Mouse (Mus musculus): ENCODE results near the gene Hoxa2. TPM values are rescaled to one million over a fixed set of nuclear protein-coding genes. Genes with fewer than 3 reads are reported as not detected.

Hoxa2 gene
- total and polyA plus RNA-seq, 3 experiments: 0.26 TPM; not detected in 2

DNA sequence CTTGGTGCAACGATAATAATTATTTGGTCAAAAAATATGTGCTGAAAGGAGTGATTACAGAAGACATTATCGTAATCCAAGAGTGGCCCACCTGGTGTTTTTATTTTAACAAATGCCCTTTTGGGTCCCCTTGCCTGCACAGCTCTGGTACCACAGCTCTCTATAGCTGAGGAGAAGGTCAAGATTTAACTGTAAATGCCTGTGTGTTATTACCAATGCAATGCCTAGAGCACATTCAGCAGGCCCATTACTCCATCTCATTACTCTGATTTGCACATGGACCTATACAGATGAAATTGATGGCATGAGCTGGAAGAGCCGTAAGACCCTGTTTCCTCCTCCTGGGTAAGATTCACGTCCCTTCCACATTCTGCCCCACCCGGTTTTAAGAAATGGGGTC, 25.5 kb downstream of the Hoxa2 start:
- H3K27ac ChIP-seq (ENCODE audit: insufficient read depth, low read depth): no peak overlapping the region
- in situ Hi-C loops (cut with MboI; ENCODE audit: low pct_ligation_motif_present, low pct_unique_long_range_greater_than_20kb, low sequenced_read_pairs) (no loop called here), dilution Hi-C loops (cut with MboI; ENCODE audit: extremely low pct_ligation_motif_present, extremely low pct_unique_long_range_greater_than_20kb, low sequenced_read_pairs) (no loop called here)
- no peaks in the 10 kb centered on the region for H3K9me3 ChIP-seq (replicated peaks; ENCODE audit: low read length)
- no peaks in the 10 kb centered on the region for H3K27me3 ChIP-seq (replicated peaks)
- H3K4me1 ChIP-seq (ENCODE audit: control insufficient read depth in 1 of 2, insufficient read depth in 2 of 2): no peaks in the 10 kb centered on the region
- H3K79me2 ChIP-seq (replicated peaks; ENCODE audit: control insufficient read depth, extremely low read depth, insufficient read depth, poor library complexity, severe bottlenecking): no peaks in the 10 kb centered on the region
- H3K4me2 ChIP-seq (ENCODE audit: insufficient read depth, low read depth, poor library complexity, severe bottlenecking): no peak overlapping the region
- TF ChIP-seq JUND (conservative IDR thresholded peaks at IDR 0.05; ENCODE audit: low read depth, low read length): no peak
- no peak for TF ChIP-seq HCFC1 (IDR thresholded peaks at IDR 0.05; ENCODE audit: low read depth, low read length)
- TF ChIP-seq EP300 (IDR thresholded peaks at IDR 0.05; ENCODE audit: low read length): no peak
- TF ChIP-seq MAFK (IDR thresholded peaks at IDR 0.05; ENCODE audit: insufficient replicate concordance, low read length): no peak
- no peak for TF ChIP-seq GABPA (IDR thresholded peaks at IDR 0.05; ENCODE audit: insufficient replicate concordance, low read depth, low read length)
- TF ChIP-seq ZKSCAN1 (IDR thresholded peaks at IDR 0.05; ENCODE audit: borderline replicate concordance, low read depth, low read length): no peak
- no peak for TF ChIP-seq POLR2AphosphoS2 (IDR thresholded peaks at IDR 0.05; ENCODE audit: low read depth, low read length)
- no peak for TF ChIP-seq MYC (IDR thresholded peaks at IDR 0.05; ENCODE audit: low read depth, low read length)
- TF ChIP-seq ELF1 (IDR thresholded peaks at IDR 0.05; ENCODE audit: low read depth, low read length): no peak
- DNase-seq (ENCODE audit: extremely low read depth): no peak
- H3K4me3 ChIP-seq (replicated peaks in 1 of 3; ENCODE audit: low read depth in 2 of 3, low read length in 2 of 3, poor library complexity in 1 of 3): no peak overlapping the region
- H3K36me3 ChIP-seq (replicated peaks in 1 of 2; ENCODE audit: control insufficient read depth in 1 of 2, insufficient read depth in 1 of 2, low read length in 1 of 2): no peaks in the 10 kb centered on the region
- no peak overlapping the region for H3K9ac ChIP-seq (ENCODE audit: insufficient read depth, low read depth)

DNA sequence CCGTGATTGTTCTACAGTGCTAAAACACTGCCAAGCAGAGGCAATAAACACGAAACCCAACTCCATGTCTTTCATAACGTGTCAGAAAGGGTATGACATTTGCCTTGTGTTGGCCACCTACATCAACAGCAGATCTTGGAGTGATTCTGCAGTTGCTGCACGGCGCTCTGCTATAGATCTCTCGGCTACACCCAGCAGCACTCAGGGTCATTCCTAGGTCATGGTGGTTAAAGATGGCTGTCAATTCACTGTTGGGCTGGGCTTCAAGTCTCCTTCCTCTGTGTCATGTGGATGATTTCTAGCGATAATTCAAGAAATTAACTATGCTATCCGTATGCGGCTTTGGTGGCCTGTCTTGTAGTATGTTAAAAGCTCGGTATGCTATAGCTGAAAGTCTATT, 26.1 kb downstream of the Hoxa2 start:
- Histone ChIP-seq H3K4me1 (ENCODE audit: control insufficient read depth in 1 of 2, insufficient read depth in 2 of 2) (no peaks in the 10 kb centered on the region), H3K27ac (ENCODE audit: insufficient read depth, low read depth) (no peak overlapping the region), H3K9ac (ENCODE audit: insufficient read depth, low read depth) (no peak overlapping the region), H3K27me3 (replicated peaks) (no peaks in the 10 kb centered on the region), H3K4me2 (ENCODE audit: insufficient read depth, low read depth, poor library complexity, severe bottlenecking) (no peak overlapping the region), H3K36me3 (replicated peaks in 1 of 2; ENCODE audit: control insufficient read depth in 1 of 2, insufficient read depth in 1 of 2, low read length in 1 of 2) (no peaks in the 10 kb centered on the region), H3K9me3 (replicated peaks; ENCODE audit: low read length) (no peaks in the 10 kb centered on the region), H3K79me2 (replicated peaks; ENCODE audit: control insufficient read depth, extremely low read depth, insufficient read depth, poor library complexity, severe bottlenecking) (no peaks in the 10 kb centered on the region), H3K4me3 (replicated peaks in 1 of 3; ENCODE audit: low read depth in 2 of 3, low read length in 2 of 3, poor library complexity in 1 of 3) (no peak overlapping the region)
- no peak for TF ChIP-seq CTCF (conservative IDR thresholded peaks at IDR 0.05 in 1 of 2, IDR thresholded peaks at IDR 0.05 in 1 of 2; ENCODE audit: low read depth in 2 of 2, low read length in 2 of 2)
- no peak for TF ChIP-seq IRF4 (IDR thresholded peaks at IDR 0.05; ENCODE audit: low read depth, low read length)
- TF ChIP-seq BHLHE40 (IDR thresholded peaks at IDR 0.05; ENCODE audit: low read depth, low read length): no peak
- TF ChIP-seq RCOR1 (conservative IDR thresholded peaks at IDR 0.05; ENCODE audit: low read depth, low read length): no peak
- DNase-seq (ENCODE audit: extremely low read depth): no peak
- dilution Hi-C loops (cut with MboI; ENCODE audit: extremely low pct_ligation_motif_present, extremely low pct_unique_long_range_greater_than_20kb, low sequenced_read_pairs) (no loop called here), in situ Hi-C loops (cut with MboI; ENCODE audit: low pct_ligation_motif_present, low pct_unique_long_range_greater_than_20kb, low sequenced_read_pairs) (no loop called here)

DNA sequence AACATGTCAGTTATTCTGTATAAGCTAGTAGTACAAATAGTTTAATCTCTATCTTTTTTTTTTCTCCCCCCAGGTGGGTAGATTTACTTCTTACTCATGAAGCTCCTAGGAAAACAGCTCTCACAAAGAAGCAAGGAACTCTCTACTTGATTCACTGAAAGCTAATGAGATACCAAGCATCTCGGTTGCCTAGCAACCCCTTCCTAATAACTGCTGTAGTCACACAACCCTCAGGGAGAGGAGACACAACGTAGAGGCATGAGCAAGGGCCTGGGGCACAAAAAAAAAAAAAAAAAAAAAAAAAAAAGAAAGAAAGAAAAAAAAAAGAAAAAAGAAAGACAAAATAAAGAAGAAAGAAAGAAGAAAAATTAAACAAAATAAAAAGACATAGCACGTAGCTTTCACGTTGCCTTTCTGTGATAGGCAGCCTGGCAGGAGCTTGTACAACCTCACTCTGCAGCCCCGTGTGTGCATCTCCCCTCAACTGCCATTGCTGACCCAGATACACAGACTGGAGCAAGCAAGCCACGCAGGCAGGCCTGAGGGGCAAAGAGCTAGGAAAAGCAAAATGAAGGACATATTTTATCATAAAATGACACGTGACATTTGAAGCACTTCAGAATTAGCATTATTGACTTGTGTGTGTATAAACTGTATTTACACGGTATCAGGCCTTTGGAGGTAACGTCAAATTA, 26.6 kb downstream of the Hoxa2 start:
- no peaks in the 10 kb centered on the region for H3K36me3 ChIP-seq (replicated peaks in 1 of 2; ENCODE audit: control insufficient read depth in 1 of 2, insufficient read depth in 1 of 2, low read length in 1 of 2)
- no peak overlapping the region for H3K9ac ChIP-seq (ENCODE audit: insufficient read depth, low read depth)
- no peaks in the 10 kb centered on the region for H3K4me1 ChIP-seq (ENCODE audit: control insufficient read depth in 1 of 2, insufficient read depth in 2 of 2)
- TF ChIP-seq HCFC1 (IDR thresholded peaks at IDR 0.05; ENCODE audit: low read depth, low read length) (no peak), ZNF384 (IDR thresholded peaks at IDR 0.05; ENCODE audit: low read depth, low read length) (no peak), JUND (conservative IDR thresholded peaks at IDR 0.05; ENCODE audit: low read depth, low read length) (no peak), PAX5 (IDR thresholded peaks at IDR 0.05; ENCODE audit: low read length) (no peak), CTCF (conservative IDR thresholded peaks at IDR 0.05 in 1 of 2, IDR thresholded peaks at IDR 0.05 in 1 of 2; ENCODE audit: low read depth in 2 of 2, low read length in 2 of 2) (no peak), CHD2 (IDR thresholded peaks at IDR 0.05; ENCODE audit: low read length) (no peak)
- dilution Hi-C loops (cut with MboI; ENCODE audit: extremely low pct_ligation_motif_present, extremely low pct_unique_long_range_greater_than_20kb, low sequenced_read_pairs): no loop called here
- H3K9me3 ChIP-seq (replicated peaks; ENCODE audit: low read length): no peaks in the 10 kb centered on the region
- no peak for DNase-seq (ENCODE audit: extremely low read depth)
- H3K27me3 ChIP-seq (replicated peaks): no peaks in the 10 kb centered on the region
- no peaks in the 10 kb centered on the region for H3K79me2 ChIP-seq (replicated peaks; ENCODE audit: control insufficient read depth, extremely low read depth, insufficient read depth, poor library complexity, severe bottlenecking)
- H3K4me3 ChIP-seq (replicated peaks in 1 of 3; ENCODE audit: low read depth in 2 of 3, low read length in 2 of 3, poor library complexity in 1 of 3): no peak overlapping the region
- no peak overlapping the region for H3K4me2 ChIP-seq (ENCODE audit: insufficient read depth, low read depth, poor library complexity, severe bottlenecking)
- in situ Hi-C loops (cut with MboI; ENCODE audit: low pct_ligation_motif_present, low pct_unique_long_range_greater_than_20kb, low sequenced_read_pairs): no loop called here
- no peak overlapping the region for H3K27ac ChIP-seq (ENCODE audit: insufficient read depth, low read depth)
